Mouse (Mus musculus) neural tube, embryonic 15.5 days (tissue): Measurements from ENCODE around the gene Mindy2. TPM values are rescaled to one million over a fixed set of nuclear protein-coding genes. Genes with fewer than 3 reads are reported as not detected.
A peak's percentile ranks its signal among the peaks of the same experiment; 100 is the strongest.

ENCODE experiments used
- ATAC-seq: fragments of 200-750 bp; cut with Nextera tagmentation; 2 replicates; pipeline ENCODE4 v1.8.0; 2017; ENCODE audit warnings: mild to moderate bottlenecking, moderate TSS enrichment, moderate library complexity; ENCODE audit not compliant: low FRiP score
- H3K27ac ChIP-seq: fragments of 300-500 bp; sonication (generic); replicated peaks from 2 replicates; pipeline ENCODE4 v1.5.1; 2015; ENCODE audit warnings: mild to moderate bottlenecking, inconsistent platforms
- H3K27me3 ChIP-seq: fragments of 300-500 bp; sonication (generic); replicated peaks from 2 replicates; pipeline ENCODE4 v1.6.1; 2015; ENCODE audit warnings: inconsistent platforms
- H3K36me3 ChIP-seq: fragments of 300-500 bp; sonication (generic); 2 replicates; pipeline ENCODE4 v1.6.1; 2015; ENCODE audit warnings: inconsistent platforms
- H3K4me1 ChIP-seq: fragments of 300-500 bp; sonication (generic); 2 replicates; pipeline ENCODE4 v1.6.1; 2015; ENCODE audit warnings: inconsistent platforms
- H3K4me2 ChIP-seq: fragments of 300-500 bp; sonication (generic); 2 replicates; pipeline ENCODE4 v1.6.1; 2015; ENCODE audit warnings: inconsistent platforms, mild to moderate bottlenecking, moderate library complexity
- H3K4me3 ChIP-seq: fragments of 300-500 bp; sonication (generic); replicated peaks from 2 replicates; pipeline ENCODE4 v1.5.1; 2015; ENCODE audit warnings: mild to moderate bottlenecking, inconsistent platforms
- H3K9ac ChIP-seq: fragments of 300-500 bp; sonication (generic); replicated peaks from 2 replicates; pipeline ENCODE4 v1.6.1; 2015; ENCODE audit warnings: mild to moderate bottlenecking, inconsistent platforms
- H3K9me3 ChIP-seq: fragments of 300-500 bp; sonication (generic); replicated peaks from 2 replicates; pipeline ENCODE4 v1.6.1; 2016; ENCODE audit warnings: inconsistent platforms
- WGBS: fragments of 180-500 bp; shearing (Covaris S2); methylation state at CpG from one replicate; pipeline ENCODE4 v1.1.7; 2015; ENCODE audit warnings: mixed read lengths; 5-methylcytosine and 5-hydroxymethylcytosine counted together
- polyA plus RNA-seq: library from polyadenylated mRNA; unstranded; fragments of >200 nt; fragmentation: Nextera tagmentation; extraction: Ambion mirVana; gene quantifications from 2 replicates; pipeline ENCODE4 v1.2.1, GENCODE M21; 2015

Gene Mindy2
- polyA plus RNA-seq, 1 experiment from 2014 or later, result 22.3 TPM

- Histone ChIP-seq H3K4me3 (no peak overlapping the region), H3K27ac (no peak overlapping the region), H3K36me3 (no peaks in the 10 kb centered on the region), H3K27me3 (no peaks in the 10 kb centered on the region), H3K9ac (no peak overlapping the region), H3K4me1 (no peaks in the 10 kb centered on the region), H3K4me2 (no peak overlapping the region), H3K9me3 (no peaks in the 10 kb centered on the region)
- 72% methylated on average over 16 of the region's 16 CpGs for WGBS
- ATAC-seq, result no peak
Measured at GRCm38 (mm10) chr9:70665372-70666145, 8.6 kb upstream of the Mindy2 start.

DNA sequence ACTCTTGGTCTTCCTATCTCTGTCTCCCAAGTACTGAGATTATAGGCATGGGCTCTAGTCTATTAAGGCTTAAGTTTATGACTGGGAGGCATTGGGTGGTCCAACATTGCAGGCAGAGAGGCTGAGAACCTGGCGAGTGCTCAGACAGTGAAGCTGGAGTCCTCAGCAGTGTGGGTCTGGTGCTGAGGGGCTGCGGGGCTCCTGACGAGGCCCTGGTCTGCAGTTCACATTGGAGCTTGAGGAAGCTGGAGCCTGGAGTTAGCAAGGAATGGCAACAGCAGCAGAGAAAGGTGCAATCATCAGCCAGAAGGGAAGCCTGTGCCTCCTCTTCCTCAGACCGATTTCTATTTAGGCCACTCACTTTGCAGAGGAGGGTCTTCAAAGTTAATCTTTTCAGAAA is 7.9 kb upstream of the Mindy2 start:
- Histone ChIP-seq H3K36me3 (no peaks in the 10 kb centered on the region), H3K9ac (no peak overlapping the region), H3K27ac (no peak overlapping the region), H3K4me1 (no peaks in the 10 kb centered on the region), H3K4me3 (no peak overlapping the region), H3K27me3 (no peaks in the 10 kb centered on the region), H3K9me3 (no peaks in the 10 kb centered on the region), H3K4me2 (no peak overlapping the region)
- WGBS, result 79% methylated on average over 4 of the region's 4 CpGs
- ATAC-seq, result no peak

DNA sequence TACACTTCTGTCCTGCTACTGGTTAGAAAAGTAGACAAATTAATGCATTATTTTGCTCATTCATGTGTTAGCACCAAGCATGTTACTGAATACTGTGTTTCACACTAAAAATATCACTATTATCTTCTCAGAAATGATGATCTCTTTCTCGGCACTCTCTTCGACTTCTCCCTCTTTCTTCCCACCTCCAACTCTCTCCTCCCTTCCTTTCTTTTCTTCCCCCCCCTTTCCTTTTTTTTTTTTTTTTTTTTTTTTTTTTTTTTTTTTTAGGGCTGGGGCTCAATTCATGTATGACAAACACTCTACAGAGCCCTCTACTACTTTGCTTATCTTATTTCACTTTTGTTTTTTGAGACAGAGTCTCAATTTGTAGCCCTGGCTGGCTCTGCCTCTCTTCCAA is 1.3 kb upstream of the Mindy2 start:
- Histone ChIP-seq H3K9me3 (no peaks in the 10 kb centered on the region), H3K36me3 (no peaks in the 10 kb centered on the region), H3K9ac (no peak overlapping the region), H3K27me3 (no peaks in the 10 kb centered on the region), H3K4me3 (no peak overlapping the region), H3K4me1 (peaks cover 24% of the 10 kb centered on the region), H3K27ac (no peak overlapping the region), H3K4me2 (no peak overlapping the region)
- ATAC-seq, result no peak
- WGBS, result 61% methylated on average over 2 of the region's 2 CpGs

DNA sequence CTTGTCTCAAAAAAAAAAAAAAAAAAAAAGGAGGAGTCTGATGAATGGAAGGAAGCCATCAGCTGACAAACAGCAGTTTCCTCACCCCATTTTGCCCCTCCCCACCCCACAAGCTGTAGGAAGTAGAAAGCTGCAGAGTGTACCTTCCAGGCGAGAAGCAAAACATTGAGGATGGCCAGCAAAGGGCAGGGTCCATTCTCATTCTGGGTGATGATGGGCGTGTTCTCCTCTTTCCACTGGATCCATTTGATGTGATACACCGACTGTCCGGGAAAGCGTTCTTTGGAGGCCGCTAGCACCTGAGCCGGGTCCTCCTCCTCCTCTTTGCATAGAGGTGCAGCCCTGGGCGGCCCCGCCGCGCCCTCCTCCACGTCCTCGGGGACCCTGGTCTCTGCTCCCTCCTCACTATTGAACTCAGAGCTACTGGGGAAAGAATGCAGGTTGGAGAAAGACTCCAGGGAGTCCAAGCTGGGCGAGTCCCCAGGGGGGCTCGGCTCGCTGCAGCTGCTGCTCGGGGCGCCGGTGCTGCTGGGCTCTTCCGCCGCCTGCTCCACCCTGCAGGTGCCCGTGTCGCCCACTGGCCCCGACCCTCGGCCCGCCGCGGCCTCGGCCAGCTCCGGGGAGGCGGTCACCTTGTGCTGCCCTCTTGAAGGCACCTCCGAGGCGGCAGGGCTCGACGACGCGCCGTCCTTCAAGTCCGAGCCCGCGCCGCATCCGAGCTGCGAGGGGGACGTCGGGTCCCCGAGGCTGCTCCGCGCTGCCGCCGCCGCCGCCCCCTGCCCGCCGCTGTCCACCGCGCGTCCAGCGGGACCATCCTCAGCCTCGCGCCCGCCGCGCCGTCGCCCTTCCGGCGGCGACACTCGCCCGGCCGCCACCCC is 605 bp downstream of the Mindy2 start, which contains the start of gene Gm10642:
Gene Gm10642, plus strand, starts transcription at position 122 of the 878 bp plus-strand sequence.
- H3K36me3 ChIP-seq, result no peaks in the 10 kb centered on the region

DNA sequence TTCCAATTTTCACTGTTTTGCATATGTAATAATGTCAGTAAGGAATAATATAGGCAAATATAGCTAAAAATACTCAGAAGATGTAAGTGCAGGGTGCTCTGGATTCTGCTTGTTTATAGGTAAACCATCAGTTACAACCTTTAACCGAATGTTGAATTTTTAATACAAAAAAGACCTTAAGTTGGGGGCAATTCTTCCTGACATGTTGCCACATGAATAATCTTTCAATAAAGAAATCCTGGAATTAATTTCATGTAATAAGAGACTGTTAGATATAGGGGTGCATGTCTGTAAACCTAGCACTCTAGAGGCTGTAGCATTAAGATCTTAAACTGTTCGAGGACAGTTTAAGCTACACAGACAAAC is 1.2 kb downstream of the Mindy2 start:
- H3K27ac ChIP-seq, result 0 out of 2 replicates have a peak overlapping the region, but pooled peaks have one; percentile 97
- no peak for ATAC-seq
- peaks cover 43% of the 10 kb centered on the region for H3K4me1 ChIP-seq
- H3K27me3 ChIP-seq, result no peaks in the 10 kb centered on the region
- H3K4me2 ChIP-seq, result peak overlapping the region; percentile 71
- H3K9me3 ChIP-seq, result no peaks in the 10 kb centered on the region
- no peaks in the 10 kb centered on the region for H3K36me3 ChIP-seq
- peak overlapping the region; percentile 99 for H3K9ac ChIP-seq
- peak overlapping the region; percentile 99 for H3K4me3 ChIP-seq
- 31% methylated on average over 2 of the region's 2 CpGs for WGBS

More for the DNA sequence above, 605 bp downstream of the Mindy2 start, which contains the start of gene Gm10642:
- 0% methylated on average over 51 of the region's 72 CpGs for WGBS
- ATAC-seq, result peak; percentile 77
- Histone ChIP-seq H3K9me3 (no peaks in the 10 kb centered on the region), H3K4me3 (peak within 1 kb of the TSS; percentile 99), H3K9ac (peak within 1 kb of the TSS; percentile 99), H3K4me2 (peak within 1 kb of the TSS; percentile 71), H3K4me1 (peaks cover 42% of the 10 kb centered on the region), H3K27ac (peak within 1 kb of the TSS; percentile 97), H3K27me3 (no peaks in the 10 kb centered on the region)

DNA sequence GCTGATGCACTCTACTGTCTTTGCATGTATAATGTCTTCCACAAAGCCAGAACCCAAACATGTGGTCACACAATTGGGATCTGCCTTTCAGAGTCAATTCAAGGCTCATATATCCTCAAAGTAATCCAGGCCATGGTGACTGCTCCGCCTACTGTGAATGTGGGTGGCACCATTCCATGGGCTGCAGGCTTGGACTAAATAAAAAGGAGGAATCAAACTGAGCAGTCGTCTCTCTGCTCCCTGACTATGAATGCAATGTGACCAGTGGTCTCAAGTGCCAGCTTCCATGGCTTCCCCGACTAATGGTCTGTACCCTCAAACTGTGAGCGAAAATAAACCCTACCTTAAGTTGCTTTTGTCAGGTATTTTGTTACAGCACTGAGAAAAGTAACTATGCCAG is 2.5 kb downstream of the Mindy2 start:
- H3K4me3 ChIP-seq, result peak overlapping the region; percentile 32
- H3K9me3 ChIP-seq, result no peaks in the 10 kb centered on the region
- H3K9ac ChIP-seq, result peak overlapping the region; percentile 20; the same call in 1 of the 2 replicates
- H3K4me2 ChIP-seq, result peak overlapping the region; percentile 71
- WGBS, result 54% methylated on average over 4 of the region's 4 CpGs
- ATAC-seq, result no peak
- no peaks in the 10 kb centered on the region for H3K27me3 ChIP-seq
- H3K36me3 ChIP-seq, result no peaks in the 10 kb centered on the region
- peaks cover 43% of the 10 kb centered on the region for H3K4me1 ChIP-seq
- no peak overlapping the region for H3K27ac ChIP-seq

GRCm38 (mm10) chr9:70653875-70654274 is 3.1 kb downstream of the Mindy2 start:
- Histone ChIP-seq H3K36me3 (no peaks in the 10 kb centered on the region), H3K27me3 (no peaks in the 10 kb centered on the region), H3K9me3 (no peaks in the 10 kb centered on the region), H3K27ac (no peak overlapping the region), H3K4me1 (peaks cover 43% of the 10 kb centered on the region), H3K4me2 (peak overlapping the region; percentile 71), H3K9ac (peak overlapping the region; percentile 20; the same call in 1 of the 2 replicates), H3K4me3 (peak overlapping the region; percentile 32)
- no peak for ATAC-seq
- WGBS, result 72% methylated on average over 2 of the region's 2 CpGs

DNA sequence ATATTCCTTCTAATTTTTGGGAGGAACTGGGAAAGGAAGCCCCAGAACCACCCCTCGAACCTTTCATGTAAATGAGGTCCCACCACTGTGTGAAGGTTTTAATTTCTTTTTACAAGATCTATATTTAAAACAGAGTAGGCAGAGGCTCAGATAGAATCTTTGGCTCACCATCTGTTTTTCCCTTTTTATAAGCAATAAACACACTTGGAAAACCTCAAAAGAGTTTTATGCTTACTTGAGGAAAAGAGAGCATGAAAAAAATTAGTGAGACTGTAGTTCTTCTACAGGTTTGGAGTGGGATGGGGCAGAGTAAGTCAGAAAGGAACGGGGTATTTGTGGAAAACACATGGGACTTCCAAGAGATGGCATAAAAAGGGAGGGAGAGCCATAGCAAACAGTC is 4.8 kb downstream of the Mindy2 start:
- Histone ChIP-seq H3K9me3 (no peaks in the 10 kb centered on the region), H3K4me3 (no peak overlapping the region), H3K4me2 (peak overlapping the region; percentile 71; the same call in 1 of the 2 replicates), H3K9ac (no peak overlapping the region), H3K27me3 (no peaks in the 10 kb centered on the region), H3K4me1 (peaks cover 38% of the 10 kb centered on the region), H3K36me3 (no peaks in the 10 kb centered on the region), H3K27ac (no peak overlapping the region)
- ATAC-seq, result no peak
- 78% methylated on average over 2 of the region's 2 CpGs for WGBS

DNA sequence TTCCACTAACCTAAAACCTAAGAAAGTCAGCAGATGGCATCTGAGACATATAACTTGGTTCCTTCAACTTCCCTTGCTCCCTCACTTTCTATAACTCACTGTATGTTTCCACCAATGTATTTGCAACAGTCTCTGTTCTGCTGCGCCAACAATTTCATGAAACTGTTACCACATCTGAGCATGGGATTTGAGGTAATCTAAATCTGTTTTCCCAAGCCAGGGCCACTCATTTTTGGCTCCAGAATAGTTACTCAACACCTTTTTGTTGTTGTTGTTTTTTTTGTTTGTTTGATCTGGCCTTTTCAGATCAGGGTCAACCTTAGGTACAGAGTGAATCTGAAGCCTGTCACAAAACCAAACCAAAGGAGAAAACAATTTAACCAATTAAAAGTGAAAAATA is 6.0 kb downstream of the Mindy2 start:
- 98% methylated on average over 1 of the region's 1 CpGs for WGBS
- H3K9me3 ChIP-seq, result no peaks in the 10 kb centered on the region
- H3K27me3 ChIP-seq, result no peaks in the 10 kb centered on the region
- H3K4me1 ChIP-seq, result peaks cover 38% of the 10 kb centered on the region
- H3K27ac ChIP-seq, result no peak overlapping the region
- H3K36me3 ChIP-seq, result no peaks in the 10 kb centered on the region
- no peak overlapping the region for H3K9ac ChIP-seq
- H3K4me2 ChIP-seq, result no peak overlapping the region
- no peak for ATAC-seq
- no peak overlapping the region for H3K4me3 ChIP-seq

DNA sequence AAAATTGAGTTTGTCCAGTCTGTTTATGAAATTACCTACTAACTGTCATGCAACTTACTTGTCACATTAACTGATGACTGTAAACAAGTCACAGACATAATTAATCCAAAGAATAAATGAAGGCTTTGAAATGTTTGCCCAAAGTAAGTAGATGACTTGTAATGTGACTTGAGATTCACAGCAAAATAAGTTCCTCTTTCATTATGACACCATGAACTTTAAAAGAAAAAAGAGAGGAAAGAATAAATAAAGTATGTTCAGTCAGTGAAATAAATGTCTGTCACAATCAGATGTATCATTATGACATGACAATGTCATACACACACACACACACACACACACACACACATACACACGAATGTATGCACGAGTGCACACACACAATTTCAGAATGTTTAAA is 6.7 kb downstream of the Mindy2 start:
- Histone ChIP-seq H3K27ac (no peak overlapping the region), H3K4me1 (peaks cover 38% of the 10 kb centered on the region), H3K27me3 (no peaks in the 10 kb centered on the region), H3K4me2 (no peak overlapping the region), H3K9me3 (no peaks in the 10 kb centered on the region), H3K36me3 (no peaks in the 10 kb centered on the region), H3K9ac (no peak overlapping the region), H3K4me3 (no peak overlapping the region)
- ATAC-seq, result no peak
- whole genome bisulfite sequencing, result 92% methylated on average over 2 of the region's 2 CpGs

DNA sequence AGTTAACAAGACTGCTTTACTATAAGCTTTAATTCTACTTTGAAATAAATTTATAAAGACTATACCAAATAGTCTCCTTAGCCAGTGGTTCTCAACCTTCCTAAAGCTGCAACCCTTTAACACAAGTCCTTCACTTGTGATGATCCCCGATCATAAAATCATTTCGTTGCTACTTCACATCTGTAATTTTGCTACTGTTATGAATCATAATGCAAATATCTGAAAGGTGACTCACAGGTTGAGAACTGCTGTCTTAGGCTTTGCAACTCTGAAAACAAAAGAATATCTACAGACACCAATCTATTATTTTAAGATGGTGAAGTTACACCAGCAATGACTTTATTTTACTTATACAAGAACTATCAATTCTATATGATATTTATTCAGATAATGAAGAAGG is 20.2 kb downstream of the Mindy2 start:
- H3K9ac ChIP-seq, result no peak overlapping the region
- 84% methylated on average over 2 of the region's 2 CpGs for WGBS
- no peak overlapping the region for H3K4me2 ChIP-seq
- peaks cover 10% of the 10 kb centered on the region; the same call in 1 of the 2 replicates for H3K36me3 ChIP-seq
- no peak overlapping the region for H3K27ac ChIP-seq
- H3K4me3 ChIP-seq, result no peak overlapping the region
- no peaks in the 10 kb centered on the region for H3K4me1 ChIP-seq
- no peaks in the 10 kb centered on the region for H3K27me3 ChIP-seq
- H3K9me3 ChIP-seq, result no peaks in the 10 kb centered on the region
- no peak for ATAC-seq
